Mouse (Mus musculus) lung, postnatal 0 days (tissue): ENCODE measurements at regions not wholly inside any gene's neighbourhood (a gene's known extent, or its start where the extent isn't known, plus 50 kb on each side); places are given as distances from the start of the nearest gene placed in this dataset.

Experiments used
- CTCF ChIP-seq: IDR thresholded peaks from 2 replicates; pipeline ENCODE4 v1.5.1; 2016; ENCODE audit warnings: antibody characterized with exemption, mild to moderate bottlenecking
- EP300 ChIP-seq: IDR thresholded peaks from 2 replicates; pipeline ENCODE4 v1.6.1; 2016; ENCODE audit warnings: antibody characterized with exemption, mild to moderate bottlenecking, control low read depth

DNA sequence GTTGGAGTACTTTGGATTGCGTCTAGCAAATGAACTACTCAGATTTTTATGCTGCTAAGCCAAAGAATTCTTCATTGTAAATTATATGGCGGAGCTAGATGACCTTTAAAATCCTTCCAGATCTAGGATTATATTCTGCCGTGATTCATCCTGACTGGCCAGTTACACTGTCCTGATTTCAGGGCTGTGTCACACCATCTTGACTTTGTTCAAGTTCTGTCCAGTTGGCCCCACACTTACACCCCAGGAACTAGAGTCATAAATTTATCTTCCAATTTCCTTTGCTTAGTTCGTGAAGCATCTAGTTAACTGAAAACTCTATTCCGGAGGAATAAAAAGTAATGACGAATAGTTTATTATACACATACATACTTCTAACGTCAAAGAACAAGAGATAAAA lies 158.5 kb upstream of the Tcf21 start:
- TF ChIP-seq CTCF (no peak), EP300 (no peak)
